Mouse (Mus musculus): ENCODE data around the gene Cabin1. TPM values are rescaled to one million over a fixed set of nuclear protein-coding genes. Genes with fewer than 3 reads are reported as not detected.

Cabin1 gene
- total RNA-seq, 2 experiments from 2014 or later, result 32.9 to 35.1 TPM

- peak; percentile 86 to 89 for DNase-seq
Observed at GRCm38 (mm10) chr10:75635693-75636055, 128.5 kb downstream of the Cabin1 start.

- no peak for DNase-seq
Observed at GRCm38 (mm10) chr10:75635019-75635692, 129.0 kb downstream of the Cabin1 start.

GRCm38 (mm10) chr10:75634610-75635009 lies 129.5 kb downstream of the Cabin1 start:
- no peak for DNase-seq

GRCm38 (mm10) chr10:75633576-75634139 lies 130.5 kb downstream of the Cabin1 start:
- no peak for DNase-seq

- no peak for DNase-seq
Observed at GRCm38 (mm10) chr10:75633048-75633447, 131.1 kb downstream of the Cabin1 start.

GRCm38 (mm10) chr10:75632633-75633032 lies 131.5 kb downstream of the Cabin1 start:
- DNase-seq, result peak; percentile 35 to 37

GRCm38 (mm10) chr10:75627490-75627889 lies 136.7 kb downstream of the Cabin1 start:
- DNase-seq, result peak; percentile 80 to 85

- DNase-seq, result peak in 1 of 2 experiments; percentile 37
Observed at GRCm38 (mm10) chr10:75626991-75627390, 137.2 kb downstream of the Cabin1 start.

GRCm38 (mm10) chr10:75625920-75626319 lies 138.2 kb downstream of the Cabin1 start:
- DNase-seq, result no peak

- DNase-seq, result no peak
Observed at GRCm38 (mm10) chr10:75620818-75621217, 143.3 kb downstream of the Cabin1 start.

- no peak for DNase-seq
Observed at GRCm38 (mm10) chr10:75616044-75616443, 148.1 kb downstream of the Cabin1 start.

GRCm38 (mm10) chr10:75610486-75610885 lies 153.7 kb downstream of the Cabin1 start:
- DNase-seq, result no peak

GRCm38 (mm10) chr10:75608975-75609374 lies 155.2 kb downstream of the Cabin1 start:
- peak in 1 of 2 experiments; percentile 37 for DNase-seq

GRCm38 (mm10) chr10:75607253-75607652 lies 156.9 kb downstream of the Cabin1 start:
- no peak for DNase-seq

GRCm38 (mm10) chr10:75605162-75605846 lies 158.8 kb downstream of the Cabin1 start:
- DNase-seq, result no peak

GRCm38 (mm10) chr10:75600189-75600730 lies 163.9 kb downstream of the Cabin1 start:
- DNase-seq, result no peak

Other genes starting within 250 kb of the Cabin1 start
- 10 to 100 TPM; 81.9 to 98.1 TPM for gene Snrpd3, start 246.8 kb downstream of the Cabin1 start, total RNA-seq (2021)
- gene Gucd1, start 246.4 kb downstream of the Cabin1 start, total RNA-seq (2021), result 10 to 100 TPM; 29.7 to 42.1 TPM
- gene Lrrc75b, start 204.0 kb downstream of the Cabin1 start, total RNA-seq (2021), result under 1 TPM; 0.17 to 0.36 TPM
- not detected for gene Ggt1, start 202.7 kb downstream of the Cabin1 start, total RNA-seq (2021)
- gene Ggt5, start 175.0 kb downstream of the Cabin1 start, total RNA-seq (2021), result 1 to 10 TPM; 6.5 to 6.6 TPM
- 10 to 100 TPM in 1 of 2 experiments, 1 to 10 TPM in 1; 9.7 to 11.0 TPM for gene Susd2, start 120.3 kb downstream of the Cabin1 start, total RNA-seq (2021)
- 100 to 1,000 TPM; 107 to 161 TPM for gene Ddt, start 9.1 kb upstream of the Cabin1 start, total RNA-seq (2021)
- gene Gm20441, start 16.6 kb upstream of the Cabin1 start, total RNA-seq (2021), result under 1 TPM in 1 of 2 experiments, not detected in 1; 0.53 TPM
- 10 to 100 TPM; 14.9 to 28.7 TPM for gene Gstt3, start 17.1 kb upstream of the Cabin1 start, total RNA-seq (2021)
- 10 to 100 TPM; 37.6 to 47.8 TPM for gene Gstt1, start 34.2 kb upstream of the Cabin1 start, total RNA-seq (2021)
- gene Gstt4, start 58.2 kb upstream of the Cabin1 start, total RNA-seq (2021), result not detected
- 10 to 100 TPM; 30.0 to 32.0 TPM for gene Gstt2, start 73.1 kb upstream of the Cabin1 start, total RNA-seq (2021)
- gene Mif, start 95.9 kb upstream of the Cabin1 start, total RNA-seq (2021), result 100 to 1,000 TPM; 313 to 319 TPM
- 1 to 10 TPM in 1 of 2 experiments, under 1 TPM in 1; 0.93 to 2.8 TPM for gene Derl3, start 129.1 kb upstream of the Cabin1 start, total RNA-seq (2021)
- 10 to 100 TPM; 77.5 to 89.1 TPM for gene Smarcb1, start 157.3 kb upstream of the Cabin1 start, total RNA-seq (2021)
- gene Chchd10, start 168.8 kb upstream of the Cabin1 start, total RNA-seq (2021), result 1,000 to 10,000 TPM; 1,047 to 1,196 TPM
- gene Mmp11, start 172.2 kb upstream of the Cabin1 start, total RNA-seq (2021), result 10 to 100 TPM in 1 of 2 experiments, 1 to 10 TPM in 1; 8.6 to 10.1 TPM
- 1 to 10 TPM in 1 of 2 experiments, under 1 TPM in 1; 0.83 to 2.3 TPM for gene Gm867, start 176.3 kb upstream of the Cabin1 start, total RNA-seq (2021)
- gene Vpreb3, start 178.7 kb upstream of the Cabin1 start, total RNA-seq (2021), result not detected
- gene Gm5134, start 190.2 kb upstream of the Cabin1 start, total RNA-seq (2021), result not detected